Mouse (Mus musculus) liver, embryonic 14.5 days (tissue): ENCODE measurements around the gene Wwc1.

ENCODE experiments used
- CTCF ChIP-seq: IDR thresholded peaks from 2 replicates; pipeline ENCODE4 v1.5.1; 2016; ENCODE audit warnings: antibody characterized with exemption, low read depth, control low read depth
- EP300 ChIP-seq: IDR thresholded peaks from 2 replicates; pipeline ENCODE4 v1.6.1; 2016; ENCODE audit warnings: antibody characterized with exemption, low read depth

DNA sequence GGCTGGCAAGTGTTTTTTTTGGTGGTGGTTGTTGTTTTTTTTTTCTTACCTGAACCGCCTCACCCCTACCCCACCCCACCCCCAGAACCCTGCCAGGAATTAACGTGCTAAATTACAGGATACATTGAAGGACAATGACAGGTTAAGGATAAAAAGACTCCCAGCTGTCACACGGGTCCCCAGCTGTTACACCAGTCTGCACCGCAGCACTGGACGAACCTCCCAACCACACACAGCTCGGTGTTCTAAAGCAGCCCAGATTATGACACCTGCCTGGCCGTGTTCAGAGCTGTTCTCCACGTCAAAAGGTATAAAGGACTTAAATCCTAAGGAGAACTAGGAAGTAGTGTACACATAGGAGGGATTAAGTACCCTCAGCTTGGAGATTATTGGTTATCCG lies 88.0 kb downstream of the Wwc1 start:
- TF ChIP-seq CTCF, result no peak
- no peak for TF ChIP-seq EP300
